Mouse (Mus musculus): Measurements from ENCODE around the gene Tmcc3. TPM values are rescaled to one million over a fixed set of nuclear protein-coding genes. Genes with fewer than 3 reads are reported as not detected.
A peak's percentile ranks its signal among the peaks of the same experiment; 100 is the strongest.
"Not testable (repeated sequence)": the region's sequence is repeated elsewhere in the genome, so short reads cannot be mapped to it uniquely, and the experiment has no call there.

Gene Tmcc3
- polyA plus RNA-seq, 1 experiment from 2014 or later: 7.5 TPM

DNA sequence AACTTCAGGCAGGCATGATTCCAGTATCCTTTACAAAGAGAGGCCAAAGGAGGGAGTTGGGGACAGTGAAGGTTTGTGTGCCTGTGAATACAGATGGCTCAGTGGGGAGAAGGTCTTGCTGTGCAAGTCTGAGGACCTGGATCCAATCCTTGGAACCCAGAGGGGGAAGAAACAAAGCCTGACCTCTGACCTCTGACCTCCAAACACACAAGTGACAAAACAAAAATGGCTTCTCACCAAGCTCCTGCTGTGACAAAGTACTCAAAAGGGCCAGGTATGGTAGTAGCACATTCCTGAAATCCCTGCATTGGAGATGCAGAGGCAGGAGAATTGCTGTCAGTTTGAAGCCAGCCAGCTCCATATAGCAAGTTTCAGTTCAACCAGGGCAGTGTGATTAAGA is 219.7 kb downstream of the Tmcc3 start:
- H3K27me3 ChIP-seq: no peaks in the 10 kb centered on the region
- no peaks in the 10 kb centered on the region for H3K36me3 ChIP-seq
- no peak overlapping the region for H3K4me3 ChIP-seq
- no peaks in the 10 kb centered on the region for H3K4me1 ChIP-seq
- no peak overlapping the region for H3K9ac ChIP-seq (replicated peaks)
- no peak overlapping the region for H3K27ac ChIP-seq (replicated peaks)
- no peaks in the 10 kb centered on the region for H3K9me3 ChIP-seq
- H3K4me2 ChIP-seq (replicated peaks): no peak overlapping the region
- ATAC-seq (replicated peaks): no peak

DNA sequence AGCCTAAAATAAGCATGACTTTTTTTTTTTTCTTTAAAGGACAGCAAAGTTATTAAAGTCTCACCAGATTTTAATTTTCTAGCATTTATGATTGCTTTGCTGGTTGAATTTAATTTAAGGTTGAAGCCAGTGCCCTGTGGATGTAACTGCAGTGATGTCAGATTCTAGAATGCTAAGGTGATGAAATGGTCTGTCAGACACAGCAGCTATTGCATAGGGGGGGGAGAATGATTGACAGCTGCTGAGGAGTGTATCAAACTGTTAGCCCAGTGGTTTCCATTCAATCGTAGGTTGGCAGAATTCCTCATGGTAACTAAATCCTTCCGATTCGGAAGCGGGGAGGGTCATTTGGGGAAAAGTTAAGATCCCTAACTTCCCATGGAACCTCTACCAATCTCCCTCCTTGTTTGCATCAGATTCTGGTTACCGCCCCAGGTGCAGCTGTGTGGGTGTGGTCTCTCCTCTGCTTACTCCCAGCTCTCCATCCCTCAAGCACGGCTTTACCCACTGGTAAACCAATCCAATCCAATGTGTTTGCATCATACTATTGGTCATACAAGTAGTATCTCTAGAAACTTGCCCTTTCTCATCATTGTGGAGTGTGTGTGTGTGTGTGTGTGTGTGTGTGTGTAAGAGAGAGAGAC is 221.5 kb downstream of the Tmcc3 start:
- no peak overlapping the region for H3K4me3 ChIP-seq
- H3K9ac ChIP-seq (replicated peaks): no peak overlapping the region
- no peaks in the 10 kb centered on the region for H3K27me3 ChIP-seq
- H3K27ac ChIP-seq (replicated peaks): no peak overlapping the region
- H3K36me3 ChIP-seq: no peaks in the 10 kb centered on the region
- H3K4me1 ChIP-seq: no peaks in the 10 kb centered on the region
- 77% methylated on average over 6 of the region's 6 CpGs for WGBS
- no peak for ATAC-seq (replicated peaks)
- no peaks in the 10 kb centered on the region for H3K9me3 ChIP-seq
- no peak overlapping the region for H3K4me2 ChIP-seq (replicated peaks)

DNA sequence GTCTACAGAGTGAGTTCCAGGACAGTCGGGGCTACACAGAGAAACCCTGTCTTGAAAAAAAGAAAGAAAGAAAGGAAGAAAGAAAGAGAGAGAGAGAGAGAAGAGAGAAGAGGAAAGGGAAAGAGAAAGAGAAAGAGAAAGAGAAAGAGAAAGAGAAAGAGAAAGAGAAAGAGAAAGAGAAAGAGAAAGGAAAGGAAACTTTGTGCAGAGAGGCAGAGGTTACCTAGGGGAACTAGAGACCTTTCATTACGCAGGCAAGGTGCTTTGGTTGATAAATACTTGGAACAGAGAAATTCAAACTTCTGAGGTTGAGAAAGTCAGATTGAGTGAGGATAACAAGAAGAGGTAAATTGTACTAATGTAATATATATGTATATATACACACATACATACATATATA is 226.9 kb downstream of the Tmcc3 start:
- not testable (repeated sequence) for H3K36me3 ChIP-seq; H3K9ac ChIP-seq (replicated peaks); H3K9me3 ChIP-seq; ATAC-seq (replicated peaks); H3K4me2 ChIP-seq (replicated peaks); H3K4me1 ChIP-seq; H3K27ac ChIP-seq (replicated peaks); H3K4me3 ChIP-seq; H3K27me3 ChIP-seq
- 89% methylated on average over 2 of the region's 2 CpGs for WGBS

DNA sequence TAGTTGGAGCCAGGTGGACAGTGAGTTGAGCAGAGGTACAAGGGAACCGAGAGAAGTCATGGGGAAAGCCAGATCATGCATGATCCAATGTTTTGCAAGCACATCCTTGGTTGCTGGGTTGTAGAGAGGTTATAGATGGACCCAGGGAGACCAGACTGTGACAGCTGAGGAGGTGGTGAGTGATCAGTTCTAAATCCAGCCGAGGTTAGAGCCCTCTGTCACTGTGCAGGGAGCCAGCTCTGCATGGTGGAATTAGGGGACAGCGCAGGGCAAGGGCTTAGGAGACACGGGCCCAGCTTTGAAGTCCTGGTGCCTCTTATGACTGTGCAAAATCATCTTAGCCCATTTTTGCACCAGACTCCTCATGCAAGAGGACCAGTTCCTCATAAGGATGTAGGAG is 228.5 kb downstream of the Tmcc3 start:
- no peak overlapping the region for H3K4me3 ChIP-seq
- no peaks in the 10 kb centered on the region for H3K36me3 ChIP-seq
- no peaks in the 10 kb centered on the region for H3K9me3 ChIP-seq
- no peak for ATAC-seq (replicated peaks)
- no peak overlapping the region for H3K9ac ChIP-seq (replicated peaks)
- no peak overlapping the region for H3K4me2 ChIP-seq (replicated peaks)
- H3K27me3 ChIP-seq: no peaks in the 10 kb centered on the region
- no peak overlapping the region for H3K27ac ChIP-seq (replicated peaks)
- peaks cover 18% of the 10 kb centered on the region for H3K4me1 ChIP-seq
- WGBS: 86% methylated on average over 4 of the region's 4 CpGs

- no peak overlapping the region for H3K27ac ChIP-seq (replicated peaks)
- WGBS: 30% methylated on average over 8 of the region's 8 CpGs
- no peak overlapping the region for H3K4me3 ChIP-seq
- H3K4me2 ChIP-seq (replicated peaks): 0 out of 2 replicates have a peak overlapping the region, but pooled peaks have one; percentile 5
- no peak; the same call in 1 of the 2 replicates for ATAC-seq (replicated peaks)
- no peaks in the 10 kb centered on the region for H3K36me3 ChIP-seq
- H3K9ac ChIP-seq (replicated peaks): no peak overlapping the region
- H3K27me3 ChIP-seq: no peaks in the 10 kb centered on the region
- peaks cover 26% of the 10 kb centered on the region for H3K4me1 ChIP-seq
- H3K9me3 ChIP-seq: no peaks in the 10 kb centered on the region
Measured at GRCm38 (mm10) chr10:94543956-94544355, 232.2 kb downstream of the Tmcc3 start.

DNA sequence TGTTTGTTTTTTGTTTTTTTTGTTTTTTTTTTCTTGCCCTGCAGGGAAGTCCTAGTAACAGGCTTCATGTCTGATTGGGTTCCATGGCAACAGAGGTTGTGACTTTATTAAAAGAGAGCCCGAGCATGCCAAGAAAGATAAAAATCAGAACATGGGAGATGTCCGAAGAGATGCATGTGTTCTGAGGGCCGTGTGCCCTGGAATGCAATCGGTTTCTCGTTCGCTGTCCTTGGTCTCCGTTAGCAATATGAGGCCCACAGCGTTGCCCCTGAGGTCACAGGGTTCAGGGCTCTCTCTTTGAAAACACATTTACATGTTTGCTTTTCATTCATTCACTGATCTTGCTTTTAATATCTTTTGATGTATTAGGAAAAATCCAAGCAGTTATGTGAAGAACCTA is 233.1 kb downstream of the Tmcc3 start:
- ATAC-seq (replicated peaks): no peak
- Histone ChIP-seq H3K9me3 (no peaks in the 10 kb centered on the region), H3K36me3 (no peaks in the 10 kb centered on the region), H3K4me1 (peaks cover 26% of the 10 kb centered on the region), H3K27ac (replicated peaks) (no peak overlapping the region), H3K27me3 (no peaks in the 10 kb centered on the region), H3K4me2 (replicated peaks) (peak overlapping the region; percentile 40; the same call in 1 of the 2 replicates), H3K4me3 (no peak overlapping the region), H3K9ac (replicated peaks) (no peak overlapping the region)
- WGBS: 8% methylated on average over 8 of the region's 8 CpGs

DNA sequence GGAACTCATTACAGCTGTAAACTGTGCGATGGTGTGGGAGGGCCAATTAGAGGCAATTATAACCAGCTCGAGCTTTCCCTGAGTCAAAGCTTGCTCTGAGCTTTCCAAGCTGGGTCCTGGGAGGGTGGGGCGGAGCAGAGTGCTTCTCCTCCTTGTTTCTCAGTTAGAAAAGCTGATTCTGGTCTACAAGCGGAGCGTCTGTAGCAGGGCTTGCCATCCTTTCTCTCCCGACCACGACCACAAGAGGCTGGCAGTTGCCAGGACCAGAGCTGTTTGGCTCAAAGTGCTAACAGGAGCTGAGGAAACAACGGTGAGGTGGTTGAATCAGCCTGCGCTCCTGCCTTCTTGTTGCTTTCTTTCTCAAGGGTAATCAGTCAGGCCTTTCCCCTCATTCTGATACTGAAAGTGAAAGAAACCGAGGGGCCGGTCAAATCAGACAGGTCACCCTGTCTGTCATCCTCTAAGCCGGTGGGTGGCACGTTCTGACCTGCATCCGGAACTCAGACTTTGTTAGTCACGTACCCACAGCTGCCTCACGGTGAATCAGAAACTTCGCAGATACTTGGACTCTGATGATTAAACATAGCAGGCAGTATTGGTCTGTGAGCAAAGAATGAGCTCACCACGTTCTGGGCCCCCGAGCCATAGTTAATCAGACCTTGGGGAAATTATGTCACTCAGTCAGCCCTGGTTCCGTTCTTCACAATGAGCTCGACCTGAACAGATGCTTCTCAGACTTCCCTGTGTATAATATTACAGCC is 233.7 kb downstream of the Tmcc3 start:
- peak overlapping the region; percentile 17 for H3K4me3 ChIP-seq
- H3K4me2 ChIP-seq (replicated peaks): peak overlapping the region; percentile 40
- H3K9ac ChIP-seq (replicated peaks): peak overlapping the region; percentile 18; the same call in 1 of the 2 replicates
- no peaks in the 10 kb centered on the region for H3K27me3 ChIP-seq
- H3K27ac ChIP-seq (replicated peaks): 0 out of 2 replicates have a peak overlapping the region, but pooled peaks have one; percentile 9
- H3K36me3 ChIP-seq: no peaks in the 10 kb centered on the region
- no peaks in the 10 kb centered on the region for H3K9me3 ChIP-seq
- WGBS: 12% methylated on average over 21 of the region's 21 CpGs
- ATAC-seq (replicated peaks): peak; percentile 67
- H3K4me1 ChIP-seq: peaks cover 26% of the 10 kb centered on the region

DNA sequence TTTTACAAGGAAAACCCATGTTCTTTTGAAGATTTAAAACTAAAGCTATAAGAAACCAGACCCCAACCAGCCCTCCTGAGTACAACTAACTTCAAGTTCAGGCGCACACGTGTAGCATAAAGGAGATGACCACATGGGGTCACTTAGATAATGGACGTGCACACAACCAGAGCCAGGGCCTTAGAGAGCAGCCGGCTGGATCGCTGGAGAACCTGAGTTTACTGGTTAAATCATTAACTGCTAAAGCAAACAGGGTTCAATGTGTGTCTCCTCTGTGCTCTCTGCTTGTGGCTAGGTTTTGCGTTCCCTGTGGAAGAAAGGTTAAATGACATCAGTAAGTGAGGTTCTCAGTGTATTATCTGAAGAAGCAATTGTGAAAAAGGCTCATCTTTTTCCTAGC is 234.9 kb downstream of the Tmcc3 start:
- Histone ChIP-seq H3K4me3 (no peak overlapping the region), H3K36me3 (no peaks in the 10 kb centered on the region), H3K9me3 (no peaks in the 10 kb centered on the region), H3K4me1 (peaks cover 26% of the 10 kb centered on the region), H3K27ac (replicated peaks) (no peak overlapping the region), H3K9ac (replicated peaks) (no peak overlapping the region), H3K4me2 (replicated peaks) (no peak overlapping the region), H3K27me3 (no peaks in the 10 kb centered on the region)
- WGBS: 62% methylated on average over 6 of the region's 6 CpGs
- ATAC-seq (replicated peaks): no peak

DNA sequence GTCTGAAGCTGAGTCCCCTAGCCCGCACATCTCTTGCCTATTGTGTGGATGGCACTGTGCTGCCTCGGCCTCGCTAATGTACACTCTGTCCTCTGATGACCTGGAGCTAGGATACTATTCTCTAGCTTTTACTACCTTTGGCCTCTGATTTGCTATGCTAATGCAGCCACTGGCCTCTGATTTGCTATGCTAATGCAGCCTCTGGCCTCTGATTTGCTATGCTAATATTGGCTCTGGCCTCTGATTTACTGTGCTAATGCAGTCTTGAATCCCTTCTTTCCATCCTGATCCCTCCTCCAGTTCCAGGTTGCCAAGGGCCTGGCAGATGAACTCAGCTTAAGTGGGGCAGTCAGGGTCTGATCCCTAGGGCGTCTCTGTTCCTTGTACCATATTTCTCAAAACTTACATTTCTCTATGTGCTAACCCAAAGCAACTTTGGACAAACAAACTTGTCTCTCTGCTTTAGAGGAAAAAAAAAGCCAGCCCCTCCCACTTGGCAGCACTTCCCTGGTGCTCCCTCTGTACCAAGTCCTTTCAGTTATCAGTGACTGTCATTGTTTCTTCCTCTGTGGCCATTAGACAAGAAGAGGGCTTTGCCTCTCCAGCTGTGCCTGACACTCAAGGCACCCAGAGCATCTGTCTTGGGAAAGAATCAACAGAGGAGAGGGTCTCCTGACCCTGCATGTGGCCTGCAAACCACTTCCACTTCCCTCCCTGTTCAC is 237.9 kb downstream of the Tmcc3 start:
- Histone ChIP-seq H3K9ac (replicated peaks) (no peak overlapping the region), H3K4me2 (replicated peaks) (no peak overlapping the region), H3K27me3 (no peaks in the 10 kb centered on the region), H3K36me3 (no peaks in the 10 kb centered on the region), H3K27ac (replicated peaks) (no peak overlapping the region), H3K4me1 (peaks cover 13% of the 10 kb centered on the region), H3K4me3 (no peak overlapping the region), H3K9me3 (no peaks in the 10 kb centered on the region)
- ATAC-seq (replicated peaks): no peak
- 51% methylated on average over 4 of the region's 4 CpGs for WGBS

DNA sequence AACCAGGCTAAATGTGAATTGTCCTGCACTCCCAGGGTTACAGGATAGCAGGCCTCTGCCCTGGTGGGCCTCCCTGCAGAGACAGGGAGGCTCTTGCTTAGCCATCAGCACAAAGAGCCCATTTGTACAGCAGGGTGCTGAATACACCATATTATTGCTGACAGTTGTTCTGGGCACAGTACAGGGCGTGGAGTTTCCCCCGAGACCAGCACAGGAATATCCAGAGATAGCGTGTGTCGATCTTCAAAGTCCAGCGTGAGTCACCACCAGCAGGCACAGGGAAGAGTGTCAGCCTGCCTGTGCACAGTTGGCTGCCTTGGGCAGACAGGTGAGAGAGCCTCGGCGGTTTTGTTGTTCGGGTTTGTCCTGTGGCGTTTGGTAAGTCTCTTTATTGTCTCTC is 238.9 kb downstream of the Tmcc3 start:
- Histone ChIP-seq H3K4me3 (no peak overlapping the region), H3K4me1 (peaks cover 3% of the 10 kb centered on the region), H3K27me3 (no peaks in the 10 kb centered on the region), H3K4me2 (replicated peaks) (no peak overlapping the region), H3K36me3 (no peaks in the 10 kb centered on the region), H3K27ac (replicated peaks) (no peak overlapping the region), H3K9ac (replicated peaks) (no peak overlapping the region), H3K9me3 (no peaks in the 10 kb centered on the region)
- 62% methylated on average over 9 of the region's 9 CpGs for WGBS
- no peak for ATAC-seq (replicated peaks)

DNA sequence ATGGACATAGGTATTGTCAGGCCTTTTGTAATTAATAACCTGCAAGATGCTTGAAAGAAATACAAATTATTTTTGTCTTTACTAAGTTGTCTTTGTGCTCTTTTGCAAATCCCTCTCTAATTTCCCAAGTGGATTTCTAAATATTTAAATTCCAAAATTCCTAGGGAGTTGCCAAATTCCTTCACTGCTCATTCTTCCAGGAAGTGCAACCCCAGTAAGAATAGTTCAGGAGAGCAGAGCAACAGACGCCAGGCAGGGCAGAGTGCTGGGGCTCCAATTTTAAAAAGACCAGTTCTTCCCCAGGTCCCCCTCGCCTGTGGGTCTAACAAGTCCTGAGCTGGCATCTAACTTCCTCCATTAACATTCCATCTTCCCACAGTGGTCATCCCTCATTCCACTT is 239.3 kb downstream of the Tmcc3 start:
- no peak overlapping the region for H3K4me3 ChIP-seq
- no peak overlapping the region for H3K9ac ChIP-seq (replicated peaks)
- no peak overlapping the region for H3K4me2 ChIP-seq (replicated peaks)
- no peaks in the 10 kb centered on the region for H3K36me3 ChIP-seq
- ATAC-seq (replicated peaks): no peak
- H3K9me3 ChIP-seq: no peaks in the 10 kb centered on the region
- no peak overlapping the region for H3K27ac ChIP-seq (replicated peaks)
- no peaks in the 10 kb centered on the region for H3K4me1 ChIP-seq
- 48% methylated on average over 2 of the region's 2 CpGs for WGBS
- H3K27me3 ChIP-seq: no peaks in the 10 kb centered on the region

GRCm38 (mm10) chr10:94551511-94551910 is 239.8 kb downstream of the Tmcc3 start:
- Histone ChIP-seq H3K27me3 (no peaks in the 10 kb centered on the region), H3K9ac (replicated peaks) (no peak overlapping the region), H3K27ac (replicated peaks) (no peak overlapping the region), H3K9me3 (no peaks in the 10 kb centered on the region), H3K4me2 (replicated peaks) (no peak overlapping the region), H3K4me1 (no peaks in the 10 kb centered on the region), H3K36me3 (no peaks in the 10 kb centered on the region), H3K4me3 (no peak overlapping the region)
- WGBS: 87% methylated on average over 6 of the region's 6 CpGs
- no peak for ATAC-seq (replicated peaks)
